Mouse (Mus musculus) neural tube, embryonic 12.5 days (tissue): ENCODE results near the gene Ndc80. TPM values are rescaled to one million over a fixed set of nuclear protein-coding genes. Genes with fewer than 3 reads are reported as not detected.
A peak's percentile ranks its signal among the peaks of the same experiment; 100 is the strongest.
"Not testable (repeated sequence)": the region's sequence is repeated elsewhere in the genome, so short reads cannot be mapped to it uniquely, and the experiment has no call there.

Experiments used
- ATAC-seq: fragments of 200-750 bp; cut with Nextera tagmentation; 2 replicates; pipeline ENCODE4 v1.8.0; 2017; ENCODE audit warnings: low read depth, mild to moderate bottlenecking, moderate TSS enrichment, moderate library complexity; ENCODE audit not compliant: low FRiP score
- H3K27ac ChIP-seq: fragments of 300-500 bp; sonication (generic); 2 replicates; pipeline ENCODE4 v1.5.1; 2016
- H3K27me3 ChIP-seq: fragments of 300-500 bp; sonication (generic); replicated peaks from 2 replicates; pipeline ENCODE4 v1.6.1; 2016; ENCODE audit warnings: mild to moderate bottlenecking
- H3K36me3 ChIP-seq: fragments of 300-500 bp; sonication (generic); 2 replicates; pipeline ENCODE4 v1.6.1; 2016; ENCODE audit warnings: mild to moderate bottlenecking
- H3K4me1 ChIP-seq: fragments of 300-500 bp; sonication (generic); 2 replicates; pipeline ENCODE4 v1.6.1; 2016
- H3K4me2 ChIP-seq: fragments of 300-500 bp; sonication (generic); replicated peaks from 2 replicates; pipeline ENCODE4 v1.6.1; 2016; ENCODE audit warnings: mild to moderate bottlenecking
- H3K4me3 ChIP-seq: fragments of 300-500 bp; sonication (generic); 2 replicates; pipeline ENCODE4 v1.5.1; 2016
- H3K9ac ChIP-seq: fragments of 300-500 bp; sonication (generic); 2 replicates; pipeline ENCODE4 v1.6.1; 2016; ENCODE audit warnings: mild to moderate bottlenecking
- H3K9me3 ChIP-seq: fragments of 300-500 bp; sonication (generic); 2 replicates; pipeline ENCODE4 v1.6.1; 2016; ENCODE audit warnings: mild to moderate bottlenecking
- WGBS: fragments of 180-500 bp; shearing (Covaris S2); methylation state at CpG from one replicate; pipeline ENCODE4 v1.1.7; 2016; 5-methylcytosine and 5-hydroxymethylcytosine counted together
- polyA plus RNA-seq: library from polyadenylated mRNA; unstranded; fragments of >200 nt; fragmentation: Nextera tagmentation; extraction: Ambion mirVana; gene quantifications from 2 replicates; pipeline ENCODE4 v1.2.1, GENCODE M21; 2016

Ndc80 gene
- 31.4 and 33.7 TPM in 2 replicates for polyA plus RNA-seq

GRCm38 (mm10) chr17:71526711-71527564 is at the start of gene Ndc80:
Ndc80 (minus strand) TSS chr17:71526857.
- H3K36me3 ChIP-seq: peaks cover 7% of the 10 kb centered on the region; the same call in 1 of the 2 replicates
- no peaks in the 10 kb centered on the region for H3K9me3 ChIP-seq
- H3K27me3 ChIP-seq: no peaks in the 10 kb centered on the region
- peak within 1 kb of the TSS; percentile 64 for H3K4me2 ChIP-seq
- peak within 1 kb of the TSS; percentile 56 for H3K4me3 ChIP-seq
- H3K9ac ChIP-seq: peak within 1 kb of the TSS; percentile 59
- H3K27ac ChIP-seq: peak within 1 kb of the TSS; percentile 94
- H3K4me1 ChIP-seq: peaks cover 13% of the 10 kb centered on the region
- peak; percentile 97 for ATAC-seq
- under 1% methylated on average over 66 of the region's 66 CpGs for WGBS

DNA sequence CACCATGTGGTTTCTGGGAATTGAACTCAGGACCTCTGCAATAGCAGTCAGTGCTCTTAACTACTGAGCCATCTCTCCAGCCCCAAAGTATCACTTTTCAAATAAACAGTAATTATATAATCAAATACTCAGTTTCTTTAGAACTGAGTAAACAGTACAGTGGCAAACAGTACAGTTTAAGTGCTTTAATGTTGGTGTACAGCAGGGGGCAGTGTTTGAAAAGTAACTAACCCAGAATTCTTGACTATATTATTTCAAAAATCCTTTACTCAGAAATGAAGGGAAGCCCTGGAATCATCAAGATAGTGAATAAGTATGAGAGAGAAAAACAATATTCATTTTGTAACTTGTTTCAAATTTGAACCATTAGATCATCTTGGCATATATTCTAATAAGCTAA is 35.0 kb upstream of the Ndc80 start:
- Histone ChIP-seq H3K4me3 (no peak overlapping the region), H3K4me2 (no peak overlapping the region), H3K27me3 (no peaks in the 10 kb centered on the region), H3K36me3 (no peaks in the 10 kb centered on the region), H3K9ac (no peak overlapping the region), H3K4me1 (no peaks in the 10 kb centered on the region), H3K9me3 (no peaks in the 10 kb centered on the region), H3K27ac (no peak overlapping the region)
- no peak for ATAC-seq

GRCm38 (mm10) chr17:71552901-71553300 is 26.2 kb upstream of the Ndc80 start:
- Histone ChIP-seq H3K36me3 (no peaks in the 10 kb centered on the region), H3K9ac (no peak overlapping the region), H3K9me3 (no peaks in the 10 kb centered on the region), H3K27me3 (peaks cover 16% of the 10 kb centered on the region), H3K27ac (no peak overlapping the region), H3K4me2 (peak overlapping the region; percentile 98), H3K4me1 (peaks cover 4% of the 10 kb centered on the region; the same call in 1 of the 2 replicates), H3K4me3 (no peak overlapping the region)
- ATAC-seq: no peak
- WGBS: 16% methylated on average over 11 of the region's 11 CpGs

GRCm38 (mm10) chr17:71551757-71552451 is 25.2 kb upstream of the Ndc80 start, which contains the start of gene Spdya:
Spdya (plus strand) TSS chr17:71552061.
- under 1% methylated on average over 77 of the region's 78 CpGs for WGBS
- H3K27ac ChIP-seq: no peak within 1 kb of the TSS
- H3K36me3 ChIP-seq: no peaks in the 10 kb centered on the region
- peak within 1 kb of the TSS; percentile 78 for H3K4me3 ChIP-seq
- H3K9me3 ChIP-seq: no peaks in the 10 kb centered on the region
- H3K4me1 ChIP-seq: peaks cover 4% of the 10 kb centered on the region; the same call in 1 of the 2 replicates
- H3K27me3 ChIP-seq: peaks cover 16% of the 10 kb centered on the region
- ATAC-seq: peak; percentile 97
- peak within 1 kb of the TSS; percentile 98 for H3K4me2 ChIP-seq
- peak within 1 kb of the TSS; percentile 81 for H3K9ac ChIP-seq

DNA sequence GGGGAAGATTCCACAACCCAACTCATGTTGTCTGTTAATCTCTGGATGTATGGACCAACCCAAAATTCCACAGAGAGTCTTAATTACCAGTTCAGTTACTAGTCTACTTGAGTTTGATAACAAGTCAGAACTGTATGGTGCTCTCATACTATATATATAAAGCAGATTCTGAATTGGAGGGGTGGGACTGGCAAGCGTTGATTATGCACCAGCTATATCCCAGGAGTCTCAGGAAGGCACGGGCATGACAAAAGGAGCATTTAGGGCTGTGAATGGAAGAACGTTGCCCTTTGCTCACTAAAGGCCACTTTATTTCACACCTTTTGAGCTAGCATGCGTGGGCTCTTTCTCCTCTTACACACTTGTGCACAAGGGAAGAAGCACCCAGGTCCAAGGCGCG is 24.7 kb upstream of the Ndc80 start:
- Histone ChIP-seq H3K4me2 (peak overlapping the region; percentile 98), H3K4me3 (peak overlapping the region; percentile 78), H3K27me3 (peaks cover 16% of the 10 kb centered on the region), H3K36me3 (no peaks in the 10 kb centered on the region), H3K9ac (peak overlapping the region; percentile 81), H3K9me3 (no peaks in the 10 kb centered on the region), H3K4me1 (peaks cover 4% of the 10 kb centered on the region; the same call in 1 of the 2 replicates), H3K27ac (no peak overlapping the region)
- peak; percentile 46 for ATAC-seq
- 6% methylated on average over 6 of the region's 6 CpGs for WGBS

GRCm38 (mm10) chr17:71548586-71548985 is 21.9 kb upstream of the Ndc80 start:
- WGBS: 0% methylated on average over 1 of the region's 1 CpGs
- no peak for ATAC-seq

DNA sequence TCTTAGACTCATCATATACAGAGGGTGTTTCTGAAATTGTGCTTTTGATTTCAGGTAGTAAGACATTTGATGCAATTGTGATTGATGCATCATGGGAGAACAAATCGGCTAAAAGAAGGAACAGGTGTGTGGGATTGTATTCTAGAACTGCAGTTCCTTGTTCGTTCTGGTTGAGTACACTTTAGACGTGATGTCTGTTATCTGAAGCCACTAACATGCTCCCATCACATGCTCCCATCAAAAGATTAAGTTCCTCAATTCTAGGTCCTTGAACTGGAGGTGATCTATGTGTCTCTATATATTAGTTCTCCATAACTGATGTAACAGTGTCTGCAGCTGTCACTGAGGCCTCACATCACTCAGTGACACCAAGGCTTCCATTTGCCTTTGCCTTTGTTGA is 10.5 kb upstream of the Ndc80 start:
- WGBS: 87% methylated on average over 3 of the region's 3 CpGs
- no peak for ATAC-seq
- Histone ChIP-seq H3K4me1 (no peaks in the 10 kb centered on the region), H3K27me3 (no peaks in the 10 kb centered on the region), H3K27ac (no peak overlapping the region), H3K4me2 (no peak overlapping the region), H3K9ac (no peak overlapping the region), H3K36me3 (no peaks in the 10 kb centered on the region), H3K9me3 (no peaks in the 10 kb centered on the region), H3K4me3 (no peak overlapping the region)

More at GRCm38 (mm10) chr17:71548586-71548985, 21.9 kb upstream of the Ndc80 start:
- no peak overlapping the region for H3K4me2 ChIP-seq
- no peak overlapping the region for H3K27ac ChIP-seq
- no peak overlapping the region for H3K4me3 ChIP-seq
- peaks cover 9% of the 10 kb centered on the region for H3K27me3 ChIP-seq
- H3K4me1 ChIP-seq: peaks cover 4% of the 10 kb centered on the region; the same call in 1 of the 2 replicates
- no peaks in the 10 kb centered on the region for H3K9me3 ChIP-seq
- no peaks in the 10 kb centered on the region for H3K36me3 ChIP-seq
- no peak overlapping the region for H3K9ac ChIP-seq

DNA sequence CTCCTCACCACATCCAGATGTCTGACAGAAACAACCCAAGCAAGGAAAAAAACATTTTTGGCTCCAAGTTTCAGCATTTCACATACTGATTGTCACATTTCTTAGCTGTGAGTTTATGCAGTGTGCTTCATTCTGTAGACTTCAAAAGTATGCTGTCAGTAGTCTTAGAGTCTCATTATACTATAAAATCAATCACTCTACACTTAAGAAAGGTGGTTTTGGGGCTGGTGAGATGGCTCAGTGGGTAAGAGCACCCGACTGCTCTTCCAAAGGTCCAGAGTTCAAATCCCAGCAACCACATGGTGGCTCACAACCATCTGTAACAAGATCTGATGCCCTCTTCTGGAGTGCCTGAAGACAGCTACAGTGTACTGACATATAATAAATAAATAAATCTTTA is 8.9 kb upstream of the Ndc80 start:
- WGBS: 75% methylated on average over 1 of the region's 1 CpGs
- H3K36me3 ChIP-seq, H3K4me3 ChIP-seq, H3K9ac ChIP-seq, H3K4me1 ChIP-seq, H3K27me3 ChIP-seq, H3K9me3 ChIP-seq, ATAC-seq, H3K4me2 ChIP-seq, H3K27ac ChIP-seq: not testable (repeated sequence)

DNA sequence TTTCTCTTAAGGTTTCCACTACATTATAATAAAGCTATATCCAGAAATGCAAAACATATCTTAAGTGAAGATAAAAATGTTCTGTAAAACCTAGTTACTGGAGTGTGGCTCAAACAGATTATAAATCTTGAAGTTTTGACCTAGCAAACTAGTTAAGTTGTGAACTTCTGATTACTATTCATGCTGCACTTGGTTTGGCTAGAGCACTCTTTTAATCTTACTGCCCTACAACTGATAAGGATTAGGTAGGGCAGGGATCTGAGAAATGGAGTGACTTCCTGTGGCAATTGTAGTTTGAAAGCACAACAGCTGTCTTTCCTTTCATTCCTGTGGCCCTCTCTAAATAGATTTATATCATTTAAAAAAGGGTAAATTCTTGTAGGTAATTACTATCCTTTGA is 1.4 kb upstream of the Ndc80 start:
- Histone ChIP-seq H3K27ac (no peak overlapping the region), H3K9ac (no peak overlapping the region), H3K4me1 (peaks cover 13% of the 10 kb centered on the region), H3K9me3 (no peaks in the 10 kb centered on the region), H3K27me3 (no peaks in the 10 kb centered on the region), H3K4me2 (no peak overlapping the region), H3K36me3 (no peaks in the 10 kb centered on the region), H3K4me3 (no peak overlapping the region)
- no peak for ATAC-seq

DNA sequence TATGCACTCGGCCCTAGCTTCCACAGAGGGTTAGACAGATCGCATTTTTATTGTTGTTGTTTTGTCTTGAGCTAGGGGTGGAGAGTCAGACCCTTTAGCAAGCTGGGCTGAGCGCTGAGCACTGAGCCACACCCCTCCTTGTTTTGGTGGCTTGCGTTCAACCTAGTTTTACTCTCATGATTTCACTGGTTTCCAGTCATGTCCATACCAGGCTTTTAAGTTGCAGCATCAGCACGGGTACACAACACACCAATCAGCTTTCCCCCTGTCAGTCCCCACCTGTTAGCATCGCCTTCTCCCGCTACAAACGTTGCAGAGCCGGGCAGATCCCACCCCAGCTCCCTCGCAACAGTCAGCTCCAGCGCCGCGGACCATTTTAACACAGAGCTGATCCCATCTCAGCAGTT is 352 bp downstream of the Ndc80 start:
- Histone ChIP-seq H3K36me3 (peaks cover 7% of the 10 kb centered on the region; the same call in 1 of the 2 replicates), H3K9me3 (no peaks in the 10 kb centered on the region), H3K9ac (peak overlapping the region; percentile 59), H3K4me2 (peak overlapping the region; percentile 64), H3K4me1 (peaks cover 13% of the 10 kb centered on the region), H3K27me3 (no peaks in the 10 kb centered on the region), H3K27ac (0 out of 2 replicates have a peak overlapping the region, but pooled peaks have one; percentile 94), H3K4me3 (peak overlapping the region; percentile 56)
- ATAC-seq: peak; percentile 70
- 1% methylated on average over 13 of the region's 13 CpGs for WGBS

- 96% methylated on average over 11 of the region's 11 CpGs for WGBS
- no peak overlapping the region for H3K9ac ChIP-seq
- H3K27ac ChIP-seq: no peak overlapping the region
- peaks cover 42% of the 10 kb centered on the region for H3K36me3 ChIP-seq
- no peaks in the 10 kb centered on the region for H3K4me1 ChIP-seq
- no peak for ATAC-seq
- H3K9me3 ChIP-seq: no peaks in the 10 kb centered on the region
- H3K27me3 ChIP-seq: no peaks in the 10 kb centered on the region
- no peak overlapping the region for H3K4me3 ChIP-seq
- H3K4me2 ChIP-seq: no peak overlapping the region
These were observed 16.4 kb downstream of the Ndc80 start for GRCm38 (mm10) chr17:71510297-71510696.

DNA sequence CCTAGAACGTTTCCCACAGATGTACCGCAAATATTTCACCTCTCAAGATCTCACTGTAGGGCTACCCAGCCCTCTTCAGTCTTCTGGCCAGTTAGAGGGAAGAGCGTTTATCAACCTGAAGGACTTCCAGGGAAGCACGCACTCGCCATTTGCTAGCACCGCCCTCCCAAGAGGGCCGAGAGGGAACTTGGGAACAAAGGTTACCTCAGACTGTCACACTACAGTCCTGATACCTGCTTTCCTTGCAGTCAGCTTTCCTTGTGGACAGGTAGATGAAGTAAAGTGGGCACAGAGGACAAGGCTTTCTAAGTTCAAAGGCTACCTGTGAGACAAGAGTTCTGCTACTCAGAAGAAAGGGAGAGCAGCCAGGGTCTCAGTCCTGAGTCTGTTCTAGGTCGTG is 19.8 kb downstream of the Ndc80 start:
- Histone ChIP-seq H3K27ac (no peak overlapping the region), H3K9me3 (no peaks in the 10 kb centered on the region), H3K36me3 (peaks cover 49% of the 10 kb centered on the region), H3K4me3 (no peak overlapping the region), H3K4me2 (no peak overlapping the region), H3K9ac (no peak overlapping the region), H3K27me3 (no peaks in the 10 kb centered on the region), H3K4me1 (no peaks in the 10 kb centered on the region)
- WGBS: 90% methylated on average over 8 of the region's 8 CpGs
- no peak for ATAC-seq
